ENCODE assay signal across 16 mouse cellular contexts in genomic region chr2:49813151-49813550, GRCm38 (mm10). TPM values are rescaled to one million over a fixed set of nuclear protein-coding genes. Genes with fewer than 3 reads are reported as not detected.
"Had no signal": no experiment of that assay in that cellular context is flagged by ENCODE, and none has a peak within 500 bp of the region (broad histone marks: within the 10 kb centered on the region; RNA-seq: fewer than 3 reads in every experiment).

No protein-coding gene starts in this region.

- H3K4me1 ChIP-seq: liver, embryonic 12.5 days; liver, embryonic 15.5 days had no signal

- DNase-seq: kidney, adult 18-20 months; kidney, adult 9 months; kidney, postnatal 14 days; layer of hippocampus, postnatal 36 days; liver; thymus, adult 2 months; thymus, postnatal 14 days; thymus, postnatal 4 days had no signal

- H3K27me3 ChIP-seq: intestine, embryonic 15.5 days; limb, embryonic 12.5 days; liver, embryonic 12.5 days; liver, embryonic 15.5 days had no signal

- ATAC-seq: liver, embryonic 12.5 days; midbrain, embryonic 13.5 days; midbrain, embryonic 16.5 days had no signal

- H3K36me3 ChIP-seq: intestine, embryonic 15.5 days; limb, embryonic 12.5 days; liver, embryonic 12.5 days; liver, embryonic 15.5 days; midbrain, embryonic 13.5 days had no signal

- H3K27ac ChIP-seq: intestine, embryonic 15.5 days; left cerebral cortex, adult 2 months; limb, embryonic 12.5 days; liver, embryonic 12.5 days; liver, embryonic 15.5 days; macrophage; midbrain, embryonic 13.5 days had no signal

- H3K9ac ChIP-seq: intestine, embryonic 15.5 days; limb, embryonic 12.5 days; liver, embryonic 12.5 days; liver, embryonic 15.5 days; midbrain, embryonic 13.5 days had no signal

- H3K9me3 ChIP-seq: intestine, embryonic 15.5 days; limb, embryonic 12.5 days; liver, embryonic 12.5 days; liver, embryonic 15.5 days; midbrain, embryonic 13.5 days had no signal

- H3K4me3 ChIP-seq: intestine, embryonic 15.5 days; left cerebral cortex, adult 2 months; limb, embryonic 12.5 days; liver, embryonic 12.5 days; liver, embryonic 15.5 days; midbrain, embryonic 13.5 days had no signal

- H3K4me2 ChIP-seq: intestine, embryonic 15.5 days; limb, embryonic 12.5 days; liver, embryonic 12.5 days; liver, embryonic 15.5 days; midbrain, embryonic 13.5 days had no signal

RNA-seq across cellular contexts. Expression of gene Lypd6b, which starts 25.7 kb away (rescaled TPM):
- polyA plus RNA-seq: liver, embryonic 15.5 days; macrophage had no signal
